Mouse (Mus musculus): ENCODE results near the gene Mapk14.

The Mapk14 gene

GRCm38 (mm10) chr17:28690776-28691686 is at the start of gene Mapk14:
Gene Mapk14, plus strand, starts transcription at chr17:28691329.
- peak; percentile 100 for DNase-seq (ENCODE audit: low spot score)

- no peak for DNase-seq (ENCODE audit: low spot score)
Measured at GRCm38 (mm10) chr17:28643697-28644096, 47.4 kb upstream of the Mapk14 start.

DNA sequence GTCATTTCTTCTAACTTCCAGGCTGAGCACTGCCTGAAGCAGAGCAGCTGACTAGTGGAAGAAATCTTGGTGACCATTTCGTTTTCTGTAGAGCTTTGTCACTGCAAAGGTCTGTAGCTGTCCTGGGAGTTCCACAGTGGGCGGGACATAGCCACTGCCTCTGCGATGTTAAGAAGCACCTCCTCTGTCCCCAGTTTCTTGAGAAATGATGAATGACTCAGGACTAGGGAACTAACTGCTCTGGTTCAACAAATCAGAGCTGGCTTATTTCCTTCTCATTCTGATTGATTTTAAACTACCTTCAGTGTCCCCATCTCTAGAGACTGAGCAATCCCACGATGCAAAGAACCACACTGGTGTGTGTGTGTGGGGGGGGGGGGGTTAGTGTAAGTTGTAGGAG is 47.0 kb upstream of the Mapk14 start:
- no peak for DNase-seq (ENCODE audit: low spot score)

DNA sequence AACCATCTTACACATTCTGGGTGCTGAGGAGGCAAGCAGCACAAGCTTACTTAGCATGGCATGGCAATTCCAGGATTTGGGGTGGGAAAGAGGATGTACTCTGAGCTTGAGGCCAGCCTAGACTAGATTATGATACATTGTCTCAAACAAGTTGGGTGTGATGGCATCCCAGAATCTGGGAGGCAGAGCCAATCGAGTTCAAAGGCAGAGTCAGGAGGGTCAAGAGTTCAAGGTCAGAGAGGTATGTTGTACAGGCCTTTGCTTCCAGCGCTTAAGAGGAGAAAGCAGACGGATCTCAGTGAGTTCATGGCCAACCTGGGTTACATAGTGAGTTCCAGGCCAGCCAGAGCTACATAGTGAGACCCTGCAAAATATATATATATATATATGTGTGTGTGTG is 44.9 kb upstream of the Mapk14 start:
- DNase-seq (ENCODE audit: low spot score): no peak

DNA sequence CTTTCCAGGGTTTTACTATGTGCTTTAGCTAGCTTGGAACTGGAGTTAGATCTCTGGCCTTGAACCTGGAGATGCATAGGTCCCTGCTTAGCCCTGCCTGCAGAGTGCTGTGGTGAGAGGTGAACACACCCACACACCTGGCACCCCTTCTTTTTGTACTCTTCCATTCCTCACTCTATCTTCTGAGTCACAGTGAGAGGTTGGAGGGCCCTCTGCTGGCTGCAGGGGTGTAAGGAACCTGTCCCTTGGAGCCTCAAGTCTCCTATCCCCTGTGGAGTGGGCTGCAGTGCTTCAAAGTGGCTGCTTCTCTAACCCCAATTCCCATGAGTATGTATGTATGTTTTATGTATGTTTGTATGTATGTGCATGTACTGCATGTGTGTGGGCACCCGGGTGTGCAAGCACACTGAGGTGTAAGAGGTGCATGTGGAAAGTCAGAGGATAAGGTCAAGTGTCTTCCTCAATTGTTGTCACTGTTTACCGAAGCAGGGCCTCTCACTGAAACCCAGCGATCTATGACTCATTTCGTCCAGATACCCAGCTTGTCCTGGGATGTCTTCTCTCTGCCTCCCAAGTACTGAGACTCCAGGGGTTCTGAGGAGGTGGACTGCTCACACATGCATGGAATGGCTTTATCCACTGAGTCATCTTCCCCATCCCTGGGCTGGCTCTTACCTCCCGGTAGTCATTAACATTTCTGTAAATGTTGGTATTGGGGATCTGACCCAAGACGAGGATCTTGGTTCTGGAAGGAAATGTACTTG is 42.3 kb upstream of the Mapk14 start:
- peak; percentile 21 for DNase-seq (ENCODE audit: low spot score)

DNA sequence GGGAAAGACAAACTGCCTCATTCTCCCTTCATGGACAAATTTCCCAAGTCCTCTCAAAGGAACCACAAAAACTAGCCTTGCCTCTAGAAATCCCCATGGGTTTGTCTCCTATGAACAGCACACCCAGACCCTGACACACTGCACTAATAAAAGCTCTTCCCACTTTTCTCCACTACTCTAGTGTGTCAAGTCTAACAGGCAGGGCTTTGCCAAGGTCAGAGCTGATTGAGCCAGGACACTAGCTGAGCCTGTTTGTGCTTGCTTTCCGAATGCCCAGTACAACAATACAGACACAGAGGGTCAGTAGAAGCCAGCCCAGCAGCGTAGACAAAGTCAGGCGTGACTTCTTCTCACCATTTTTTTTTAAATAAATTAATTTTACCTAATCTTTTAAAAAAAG is 40.9 kb upstream of the Mapk14 start:
- DNase-seq (ENCODE audit: low spot score): no peak

DNA sequence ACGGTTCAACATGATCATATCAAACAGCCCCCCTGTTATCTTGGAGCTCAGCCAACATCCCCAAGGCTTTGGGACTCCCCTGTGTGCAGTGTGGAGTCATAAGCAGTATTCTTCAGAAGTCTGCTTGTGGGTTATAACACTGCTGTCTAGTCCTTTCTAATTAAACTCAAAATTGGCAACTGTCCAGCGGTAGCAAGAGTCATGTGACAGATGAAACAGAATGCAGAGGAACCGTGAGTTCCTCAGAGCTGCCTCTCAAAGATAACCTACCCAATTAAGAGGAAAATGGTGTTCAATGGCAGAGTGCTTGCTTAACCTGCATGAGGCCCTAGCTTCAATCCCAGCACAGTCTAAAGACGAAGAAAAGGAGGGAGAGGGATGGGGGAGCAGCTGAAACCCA is 33.2 kb upstream of the Mapk14 start:
- DNase-seq (ENCODE audit: low spot score): no peak

DNA sequence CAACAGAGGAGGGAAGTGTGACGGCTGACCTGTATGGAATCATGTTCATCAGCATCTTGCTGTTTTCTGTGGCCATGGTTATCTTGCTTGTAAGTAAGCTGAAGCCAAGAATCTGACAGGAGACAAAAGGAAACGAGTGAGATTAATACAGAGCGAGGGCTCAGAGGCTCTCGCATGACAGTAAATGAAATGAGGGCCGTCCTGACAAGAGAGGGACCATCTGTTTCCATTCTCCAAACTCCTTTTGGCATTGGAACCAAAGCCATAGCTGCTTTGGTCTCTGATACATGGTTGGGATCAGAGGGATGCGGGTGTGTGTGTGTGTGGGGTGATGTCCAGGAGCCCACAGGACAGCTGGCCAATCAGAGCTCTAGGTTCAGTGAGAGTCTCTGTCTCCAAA is 31.6 kb upstream of the Mapk14 start:
- no peak for DNase-seq (ENCODE audit: low spot score)

DNA sequence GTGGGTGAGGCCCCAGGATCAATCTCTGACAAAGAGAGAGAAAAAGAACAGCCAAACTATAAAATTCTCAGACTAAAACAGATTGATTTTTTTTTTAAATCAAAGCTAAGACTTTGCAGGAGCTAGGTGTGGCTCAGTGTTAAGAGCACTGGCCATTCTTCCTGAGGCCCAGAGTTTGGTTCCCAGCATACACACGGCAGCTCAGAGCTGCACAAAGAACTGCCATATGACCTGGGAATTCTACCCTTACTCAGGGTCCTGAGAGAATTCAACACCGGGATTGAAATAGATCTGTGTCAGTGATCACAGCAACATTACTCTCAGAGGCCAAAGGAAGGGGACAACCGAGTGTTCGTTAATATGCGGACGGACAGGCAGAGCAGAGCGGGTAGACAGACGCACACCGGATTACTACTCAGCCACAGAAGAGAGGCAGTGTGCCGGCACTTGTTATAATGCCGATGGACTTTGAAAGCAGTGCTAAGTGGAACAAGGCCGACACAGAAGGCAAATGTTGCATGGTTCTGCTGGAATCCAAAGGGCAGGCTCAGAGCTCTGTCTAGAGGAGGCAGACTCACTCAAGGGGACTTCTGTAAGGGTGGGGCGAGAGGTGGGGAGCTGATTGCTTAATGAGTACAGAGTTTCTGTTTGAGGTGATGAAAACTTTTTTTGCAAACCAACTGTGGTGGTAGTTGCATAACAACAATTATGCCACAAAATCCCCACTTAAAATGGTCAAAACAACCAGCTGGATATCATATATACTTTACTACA is 8.6 kb upstream of the Mapk14 start:
- no peak for DNase-seq (ENCODE audit: low spot score)

DNA sequence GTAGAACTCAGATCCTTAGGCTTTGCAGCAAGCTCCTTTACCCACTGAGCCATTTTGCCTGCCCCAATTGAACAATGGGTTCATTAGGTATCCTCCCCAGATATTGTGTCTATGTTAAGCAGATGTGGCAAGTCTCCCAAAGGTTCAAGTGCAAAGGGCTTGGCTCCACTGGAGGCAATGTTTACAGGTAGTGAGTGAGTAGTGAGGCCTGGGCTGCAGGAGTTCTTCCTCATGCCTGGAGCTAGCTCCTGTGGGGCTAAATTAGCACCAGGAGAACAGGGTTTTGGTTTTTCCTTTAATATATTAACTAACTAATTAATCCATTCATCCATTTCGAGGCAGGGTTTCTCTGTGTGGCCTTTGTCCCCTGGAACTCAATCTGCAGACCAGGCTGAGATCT is 7.5 kb upstream of the Mapk14 start:
- no peak for DNase-seq (ENCODE audit: low spot score)

DNA sequence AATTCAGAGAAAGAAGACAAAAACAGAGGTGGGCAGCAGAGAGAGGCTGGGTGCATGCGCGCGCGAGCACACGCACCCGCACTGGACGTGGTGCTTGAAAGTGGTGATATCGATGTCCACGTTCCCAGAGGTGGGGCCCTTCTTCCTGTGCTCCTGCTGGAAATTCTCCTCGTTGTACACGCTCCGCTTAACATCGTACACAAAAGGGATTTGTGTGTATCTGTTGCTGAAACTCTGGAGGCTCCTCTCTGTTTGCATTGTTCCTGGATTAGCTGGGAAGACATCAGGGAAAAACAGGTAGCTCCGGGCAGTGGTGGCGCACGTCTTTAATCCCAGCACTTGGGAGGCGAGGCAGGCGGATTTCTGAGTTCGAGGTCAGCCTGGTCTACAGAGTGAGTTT is 6.5 kb upstream of the Mapk14 start:
- no peak for DNase-seq (ENCODE audit: low spot score)

GRCm38 (mm10) chr17:28687354-28687753 is 3.8 kb upstream of the Mapk14 start:
- no peak for DNase-seq (ENCODE audit: low spot score)

DNA sequence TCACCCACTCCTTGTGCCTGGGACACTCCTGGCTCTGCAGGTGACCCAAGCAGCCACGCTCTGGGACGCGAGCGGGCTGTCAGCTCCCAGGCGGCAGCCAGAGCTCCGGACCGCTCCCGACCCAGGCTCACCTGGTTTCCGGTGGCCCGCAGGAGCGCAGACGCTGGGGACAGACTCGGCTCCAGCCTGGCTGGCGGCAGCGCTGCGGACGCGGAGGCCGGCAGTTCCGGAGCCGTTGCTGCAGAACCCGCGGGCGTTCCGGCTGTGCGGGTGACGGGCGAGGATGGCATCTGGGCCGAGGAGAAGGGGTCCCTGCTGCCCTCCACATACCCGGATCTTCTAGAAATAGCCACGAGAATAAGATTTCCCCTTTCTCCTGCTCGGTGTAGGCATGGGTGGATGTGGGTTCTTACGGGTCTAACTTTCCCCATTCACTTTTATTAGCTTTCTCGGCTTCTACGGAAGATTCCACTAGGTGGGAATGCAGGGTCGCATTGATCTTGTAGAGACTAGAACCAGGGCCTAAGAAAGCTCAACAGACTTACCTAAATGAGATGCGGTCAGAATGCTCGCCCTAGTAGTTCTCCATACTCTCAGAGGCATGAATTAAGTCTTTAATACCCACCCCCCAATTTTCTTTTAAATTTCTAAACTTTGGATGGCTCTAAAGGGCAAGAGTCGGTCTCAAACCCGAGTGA is 1.4 kb upstream of the Mapk14 start, which contains the start of gene Slc26a8:
TSS of gene Slc26a8 (minus strand) at position 648 of the 698 bp plus-strand sequence.
- peak; percentile 33 for DNase-seq (ENCODE audit: low spot score)

DNA sequence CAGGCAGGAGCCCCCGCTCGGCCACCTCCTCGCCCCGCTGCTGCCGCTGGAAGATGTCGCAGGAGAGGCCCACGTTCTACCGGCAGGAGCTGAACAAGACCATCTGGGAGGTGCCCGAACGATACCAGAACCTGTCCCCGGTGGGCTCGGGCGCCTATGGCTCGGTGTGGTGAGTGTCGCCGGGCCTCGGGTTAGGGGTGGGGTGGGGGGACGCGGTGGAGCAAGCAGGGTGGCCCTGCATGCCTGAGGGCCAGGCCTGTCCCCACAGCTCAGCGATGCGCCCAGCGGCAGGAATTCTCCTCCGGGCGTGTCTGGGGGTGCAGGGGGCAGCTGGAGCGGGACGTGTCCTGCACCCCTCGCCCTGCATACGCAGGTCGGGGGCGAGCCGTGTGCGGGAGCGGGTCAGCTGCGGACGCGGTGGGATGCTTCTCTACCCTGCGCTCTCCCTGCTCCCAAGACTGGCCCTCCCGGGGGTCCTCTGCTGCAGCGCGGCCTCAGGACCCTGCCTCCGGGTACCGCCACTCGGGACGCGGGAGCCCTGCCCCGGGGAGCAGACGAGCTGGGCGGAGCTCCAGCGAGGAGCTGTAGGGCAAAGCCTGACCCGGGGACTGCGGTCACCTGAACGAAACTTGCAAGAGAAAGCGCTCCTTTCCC is 685 bp downstream of the Mapk14 start:
- DNase-seq (ENCODE audit: low spot score): peak; percentile 57

- DNase-seq (ENCODE audit: low spot score): peak; percentile 54
Measured at GRCm38 (mm10) chr17:28692341-28692710, 1.2 kb downstream of the Mapk14 start.

- no peak for DNase-seq (ENCODE audit: low spot score)
Measured at GRCm38 (mm10) chr17:28693086-28693485, 2.0 kb downstream of the Mapk14 start.

DNA sequence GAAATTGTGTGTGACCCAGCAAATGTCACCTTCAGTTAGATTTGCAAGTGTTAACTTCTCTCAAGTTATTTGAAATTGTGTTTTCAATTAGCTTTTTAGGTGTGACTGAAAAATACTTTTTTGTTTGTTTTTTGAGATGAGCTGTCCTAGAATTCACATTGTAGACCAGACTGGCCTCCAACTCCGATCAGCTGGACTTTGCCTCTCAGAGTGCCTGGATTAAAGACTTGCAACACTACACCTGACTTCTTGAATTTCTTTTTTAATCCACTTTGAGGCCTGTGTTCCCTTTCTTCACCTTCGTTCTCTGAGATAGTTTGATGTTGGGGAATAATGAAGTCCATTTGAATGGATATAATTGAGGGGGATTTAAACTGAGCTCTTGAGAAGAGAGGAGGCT is 2.9 kb downstream of the Mapk14 start:
- no peak for DNase-seq (ENCODE audit: low spot score)

DNA sequence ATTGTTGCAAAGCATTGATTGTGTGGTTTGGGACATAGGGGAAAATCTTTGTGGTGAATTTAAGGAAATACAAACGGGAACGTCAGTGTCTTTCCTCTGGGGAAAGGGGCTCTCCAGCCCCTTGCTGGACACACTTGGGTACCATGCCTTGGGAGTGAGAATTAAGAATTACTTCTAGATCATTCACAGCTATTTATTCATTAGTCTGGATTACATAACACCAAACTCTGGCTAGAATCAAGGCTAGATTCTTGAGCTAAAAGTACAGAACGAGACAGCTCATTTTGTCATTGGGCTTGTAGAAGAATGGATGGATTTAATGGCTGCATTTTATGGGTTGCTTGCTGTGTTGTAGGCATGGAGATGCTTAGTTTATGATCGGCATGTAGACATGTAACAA is 3.7 kb downstream of the Mapk14 start:
- no peak for DNase-seq (ENCODE audit: low spot score)

GRCm38 (mm10) chr17:28696641-28697040 is 5.5 kb downstream of the Mapk14 start:
- DNase-seq (ENCODE audit: low spot score): no peak

DNA sequence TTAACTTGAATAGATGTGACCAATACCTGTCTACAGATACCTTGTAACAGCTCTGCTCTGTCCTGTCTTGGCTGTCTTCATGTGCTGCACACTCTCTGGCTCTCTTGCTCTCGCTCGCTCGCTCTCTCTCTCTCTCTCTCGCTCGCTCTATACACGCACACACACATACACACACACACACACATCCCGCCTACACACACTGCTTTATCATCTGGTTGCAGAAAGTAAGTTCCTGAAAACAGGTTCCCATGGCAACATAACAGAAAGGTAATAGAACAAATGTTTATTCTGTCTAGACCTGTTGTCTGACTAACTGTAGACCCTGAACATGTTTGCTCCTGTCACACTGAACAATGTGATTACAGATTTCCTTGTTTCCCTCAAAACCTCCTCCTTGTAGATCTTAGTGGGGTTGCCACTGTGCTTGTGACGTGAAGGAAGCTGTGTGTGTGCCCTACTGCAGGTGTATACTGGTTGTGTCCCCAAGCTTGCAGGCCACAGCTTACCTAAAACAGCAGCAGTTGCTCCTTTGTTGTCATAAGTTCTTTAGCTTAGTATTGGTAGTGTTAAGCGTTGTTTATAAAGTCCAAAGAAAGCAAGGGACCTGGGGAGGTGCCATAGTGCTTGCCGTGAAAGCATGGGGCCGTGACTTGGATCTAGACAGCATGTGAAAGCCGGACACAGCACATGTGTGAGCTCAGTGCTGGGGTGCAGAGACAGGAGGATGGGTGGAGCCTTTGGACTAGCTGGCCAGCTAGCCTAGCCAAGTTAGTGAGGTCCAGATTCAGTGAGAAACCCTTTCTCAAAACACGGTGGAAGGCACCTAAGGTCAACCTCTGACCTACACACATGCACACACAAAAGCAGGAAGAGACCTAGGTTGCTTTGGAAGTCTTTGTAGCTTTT is 6.4 kb downstream of the Mapk14 start:
- peak; percentile 45 for DNase-seq (ENCODE audit: low spot score)
